Mouse (Mus musculus): ENCODE results near the gene Rexo1. TPM values are rescaled to one million over a fixed set of nuclear protein-coding genes. Genes with fewer than 3 reads are reported as not detected.

The Rexo1 gene
- total RNA-seq, 2 experiments from 2014 or later = 71.7 to 78.9 TPM

DNA sequence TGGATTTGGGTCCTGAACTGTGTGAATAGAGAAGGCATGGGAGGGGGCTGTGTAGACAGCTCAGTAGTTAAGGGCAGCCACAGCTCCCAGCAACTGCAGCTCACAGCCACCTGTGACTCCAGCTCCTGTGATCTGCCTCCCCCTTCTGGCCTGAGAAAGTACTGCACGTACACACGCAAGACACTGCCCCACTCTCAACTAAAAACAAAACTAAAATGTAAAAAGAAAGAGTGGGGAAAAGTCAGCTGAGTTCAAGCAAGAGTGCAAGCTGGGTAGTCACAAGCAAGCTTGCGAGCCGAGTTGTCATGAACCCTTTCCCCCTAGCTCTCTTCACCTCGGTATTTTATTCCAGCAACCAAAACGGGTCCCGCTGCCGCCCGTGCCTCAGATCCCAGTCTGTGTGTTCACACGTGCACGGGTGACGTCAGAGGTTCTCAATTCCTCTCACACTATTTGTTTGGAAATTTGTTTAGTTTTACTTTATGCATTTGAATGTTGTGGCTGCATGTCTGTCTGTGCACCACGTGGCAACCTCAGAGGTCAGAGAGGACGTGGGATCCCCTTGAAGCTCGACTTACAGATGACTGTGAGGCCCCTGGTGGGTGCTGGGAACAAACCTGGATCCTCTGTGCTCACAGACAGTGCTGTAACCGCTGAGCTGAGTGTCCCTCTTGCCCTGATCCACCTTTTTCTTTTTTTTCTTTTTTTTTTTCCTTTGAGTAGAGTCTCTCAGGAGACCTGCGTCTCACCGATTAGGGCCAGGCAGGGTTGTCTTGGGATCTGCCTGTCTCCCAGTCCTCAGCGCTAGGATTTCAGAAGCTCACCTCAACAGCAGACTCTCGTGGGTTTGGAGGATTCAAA is 51.7 kb downstream of the Rexo1 start:
- peak; percentile 45 to 67 for DNase-seq (ENCODE audit: low spot score in 2 of 2)

DNA sequence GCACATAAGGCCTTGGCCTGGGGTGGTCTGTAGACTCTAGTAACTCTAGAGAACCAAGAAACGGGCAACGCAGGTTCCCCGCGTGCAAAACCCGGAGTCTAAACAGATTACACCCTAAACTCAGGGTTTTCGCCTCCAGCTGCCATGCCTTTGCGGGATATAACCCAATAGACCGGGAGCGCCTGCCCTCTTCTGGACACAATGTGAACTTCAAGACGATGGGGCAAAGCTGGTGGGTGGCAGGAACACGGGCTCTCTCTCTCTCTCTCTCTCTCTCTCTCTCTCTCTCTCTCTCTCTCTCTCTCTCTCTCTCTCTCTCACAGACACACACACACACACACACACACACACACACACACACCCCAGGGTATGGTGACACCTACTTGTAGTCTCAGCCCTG is 55.1 kb downstream of the Rexo1 start:
- DNase-seq (ENCODE audit: low spot score in 2 of 2) = peak in 1 of 2 experiments; percentile 47

DNA sequence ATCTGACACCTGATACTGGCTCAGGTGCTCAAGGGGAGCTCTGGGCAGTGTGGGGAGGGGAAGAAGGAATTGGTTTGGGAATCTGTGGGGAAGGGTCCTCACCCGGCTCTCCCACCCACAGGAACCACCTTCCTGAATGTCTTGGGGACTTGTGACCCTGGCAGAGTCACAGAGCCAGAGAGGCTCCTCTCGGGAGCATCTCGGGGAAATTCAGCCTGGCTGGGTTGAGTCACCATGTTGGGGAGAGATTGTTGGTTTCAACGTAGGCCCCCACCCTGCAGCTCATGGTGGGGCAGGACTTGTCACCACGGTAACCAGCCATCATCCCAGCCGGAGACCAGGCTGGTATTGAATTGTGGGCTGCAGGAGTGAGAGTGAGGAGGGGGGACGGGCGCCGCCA is 56.6 kb downstream of the Rexo1 start:
- DNase-seq (ENCODE audit: low spot score in 2 of 2) = no peak

DNA sequence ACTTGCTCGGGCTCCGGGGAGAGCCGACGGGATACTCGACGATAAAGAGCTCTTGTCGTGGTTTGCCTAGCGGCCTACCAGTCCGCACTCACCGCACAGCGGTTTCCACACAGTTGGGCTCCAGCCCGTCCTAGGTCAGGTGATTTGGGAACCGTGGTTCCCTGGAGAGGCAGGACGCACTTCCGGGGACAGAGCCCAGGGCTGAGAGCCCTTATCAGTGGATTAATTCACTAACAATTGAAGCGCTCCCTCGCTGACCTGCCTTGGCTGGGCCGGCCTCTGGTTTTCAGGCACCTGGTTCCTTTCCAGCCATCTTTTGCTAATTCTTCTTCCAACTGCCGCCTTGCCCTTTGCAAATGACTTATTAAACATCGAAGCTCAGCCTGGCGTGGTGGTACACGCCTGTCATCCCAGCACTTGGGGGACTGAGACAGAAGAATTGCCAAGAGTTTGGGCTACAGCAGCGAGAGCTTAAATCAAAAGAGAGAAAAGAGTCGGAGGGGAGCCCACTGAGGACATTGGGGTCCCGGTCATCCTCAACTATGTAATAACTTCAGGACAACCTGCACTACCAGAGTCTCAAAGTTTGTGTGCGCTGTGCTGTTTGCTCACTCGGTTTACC is 57.6 kb downstream of the Rexo1 start:
- no peak for DNase-seq (ENCODE audit: low spot score in 2 of 2)

DNA sequence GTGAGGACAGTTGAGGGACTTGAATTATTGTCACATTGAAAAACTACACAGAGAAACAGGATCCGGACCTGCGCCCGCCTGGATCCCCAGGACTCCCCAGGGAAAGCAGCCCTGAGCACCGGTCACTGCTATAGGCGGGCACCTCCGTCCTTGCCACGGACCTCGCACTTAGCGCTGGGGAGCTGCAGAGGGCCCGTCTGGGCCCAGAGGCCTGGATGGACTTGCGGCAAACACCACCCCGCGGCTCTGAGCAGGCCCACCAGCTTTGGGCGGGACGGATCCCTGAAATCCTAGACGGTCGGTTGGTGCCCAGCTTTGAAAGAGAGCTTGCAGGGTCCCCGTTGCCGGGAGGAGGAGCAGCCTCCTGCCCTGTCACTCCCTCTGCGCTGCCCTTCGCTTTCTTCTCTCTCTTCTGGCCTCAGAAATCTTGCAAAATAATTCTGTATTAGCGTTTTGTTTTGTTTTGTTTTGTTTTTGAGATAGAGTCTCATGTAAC is 58.5 kb downstream of the Rexo1 start:
- DNase-seq (ENCODE audit: low spot score in 2 of 2) = no peak

DNA sequence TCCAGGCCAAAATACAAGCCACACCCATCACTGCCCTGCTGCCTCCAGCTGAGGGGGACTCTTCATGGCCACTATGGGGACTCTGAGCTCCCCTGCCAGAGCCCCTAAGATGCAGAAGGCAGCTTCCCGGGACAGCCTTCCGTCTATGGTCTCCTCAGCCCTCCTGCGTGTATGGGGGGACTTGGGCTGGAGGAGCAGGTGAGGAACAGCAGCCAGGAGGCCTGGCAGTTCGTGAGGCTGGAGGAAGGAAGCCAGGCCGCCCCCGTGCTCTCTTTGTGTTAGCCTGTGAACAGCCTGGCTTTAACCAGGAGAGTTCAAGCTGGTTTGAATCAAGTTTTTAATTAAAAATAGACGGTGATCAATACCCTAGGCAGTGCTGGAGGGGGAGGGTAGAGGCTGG is 59.1 kb downstream of the Rexo1 start:
- no peak for DNase-seq (ENCODE audit: low spot score in 2 of 2)

DNA sequence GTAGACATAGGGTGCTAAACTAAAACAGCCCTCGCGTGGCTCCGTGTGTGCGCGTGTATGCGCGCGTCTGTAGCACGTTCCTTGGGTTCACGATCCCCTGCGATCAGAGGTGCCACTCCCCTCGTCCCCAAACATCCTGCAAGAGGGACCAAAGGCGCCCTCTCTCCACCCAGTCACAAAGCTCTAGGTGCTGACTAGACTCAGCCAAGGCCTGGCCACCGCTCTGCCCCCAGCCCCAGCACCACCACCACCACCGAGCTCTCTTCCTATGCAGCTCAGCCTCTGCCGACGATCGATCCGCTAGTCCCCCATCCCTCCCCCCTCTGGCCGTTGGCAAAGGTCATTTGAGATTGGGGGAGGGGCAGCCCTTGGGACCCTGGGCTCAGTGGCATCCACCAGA is 64.9 kb downstream of the Rexo1 start:
- no peak for DNase-seq (ENCODE audit: low spot score in 2 of 2)

DNA sequence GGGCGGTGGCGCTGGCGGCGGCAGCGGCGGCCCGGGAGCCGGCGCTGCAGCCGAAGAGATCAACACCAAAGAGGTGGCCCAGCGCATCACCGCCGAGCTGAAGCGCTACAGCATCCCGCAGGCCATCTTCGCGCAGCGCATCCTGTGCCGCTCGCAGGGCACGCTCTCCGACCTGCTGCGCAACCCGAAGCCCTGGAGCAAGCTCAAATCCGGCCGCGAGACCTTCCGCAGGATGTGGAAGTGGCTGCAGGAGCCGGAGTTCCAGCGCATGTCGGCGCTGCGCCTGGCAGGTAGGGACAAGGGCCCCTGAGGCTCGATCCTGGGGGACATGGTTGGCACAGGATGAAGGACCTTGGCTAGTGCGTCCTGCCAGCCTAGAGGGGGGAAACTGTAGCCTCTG is 65.5 kb downstream of the Rexo1 start:
- no peak for DNase-seq (ENCODE audit: low spot score in 2 of 2)

DNA sequence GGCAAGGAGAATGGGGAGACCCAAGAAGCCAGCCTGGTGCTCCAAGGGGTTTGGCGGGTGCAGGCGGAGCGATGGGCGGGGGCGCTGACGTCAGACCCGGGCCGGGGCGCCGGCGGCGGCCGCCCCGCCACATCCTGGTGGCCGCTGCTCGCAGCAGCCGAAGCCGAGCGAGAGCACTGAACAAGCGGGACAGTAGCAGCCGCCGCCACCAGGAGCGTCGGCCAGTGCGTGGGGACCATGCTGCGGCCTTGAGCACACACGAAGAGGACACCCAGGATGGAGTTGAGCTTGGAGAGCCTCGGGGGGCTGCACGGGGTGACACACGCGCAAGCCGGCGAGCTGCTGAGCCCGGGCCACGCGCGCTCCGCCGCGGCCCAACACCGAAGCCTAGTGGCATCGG is 66.6 kb downstream of the Rexo1 start, which contains the start of gene Onecut3:
Gene Onecut3, plus strand, starts transcription at position 104 of the 400 bp plus-strand sequence.
- no peak for DNase-seq (ENCODE audit: low spot score in 2 of 2)

Small RNA genes within 50 kb of the gene (microRNA-seq; reads per million reads assigned to microRNA genes)
- not detected for gene Mir6912

Other genes starting within 250 kb of the Rexo1 start
- gene 2310011J03Rik, start 241.0 kb downstream of the Rexo1 start, total RNA-seq (2021) = 10 to 100 TPM; 30.8 to 31.2 TPM
- gene Pcsk4, start 232.1 kb downstream of the Rexo1 start, total RNA-seq (2021) = 1 to 10 TPM; 7.7 to 7.8 TPM
- 10 to 100 TPM; 13.1 to 26.7 TPM for gene Reep6, start 231.6 kb downstream of the Rexo1 start, total RNA-seq (2021)
- 10 to 100 TPM; 12.8 to 13.2 TPM for gene Adamtsl5, start 213.1 kb downstream of the Rexo1 start, total RNA-seq (2021)
- gene Plk5, start 205.1 kb downstream of the Rexo1 start, total RNA-seq (2021) = under 1 TPM in 1 of 2 experiments, not detected in 1; 0.36 TPM
- gene Mex3d, start 173.9 kb downstream of the Rexo1 start, total RNA-seq (2021) = 10 to 100 TPM; 25.4 to 26.7 TPM
- 100 to 1,000 TPM; 142 to 147 TPM for gene Mbd3, start 162.0 kb downstream of the Rexo1 start, total RNA-seq (2021)
- gene Uqcr11, start 154.7 kb downstream of the Rexo1 start, total RNA-seq (2021) = 100 to 1,000 TPM; 535 to 613 TPM
- 100 to 1,000 TPM; 112 to 116 TPM for gene Tcf3, start 127.9 kb downstream of the Rexo1 start, total RNA-seq (2021)
- not detected for gene Onecut3, start 66.7 kb downstream of the Rexo1 start, total RNA-seq (2021)
- gene Atp8b3, start 22.4 kb downstream of the Rexo1 start, total RNA-seq (2021) = under 1 TPM; 0.50 to 0.82 TPM
- 10 to 100 TPM; 14.2 to 16.5 TPM for gene Klf16, start 15.8 kb upstream of the Rexo1 start, total RNA-seq (2021)
- gene Abhd17a, start 28.8 kb upstream of the Rexo1 start, total RNA-seq (2021) = 100 to 1,000 TPM; 106 to 112 TPM
- gene Scamp4, start 41.3 kb upstream of the Rexo1 start, total RNA-seq (2021) = 10 to 100 TPM; 49.5 to 51.8 TPM
- 1 to 10 TPM; 4.0 to 4.9 TPM for gene Adat3, start 41.3 kb upstream of the Rexo1 start, total RNA-seq (2021)
- 1 to 10 TPM; 3.0 to 3.4 TPM for gene Gm49322, start 44.5 kb upstream of the Rexo1 start, total RNA-seq (2021)
- 100 to 1,000 TPM; 169 to 173 TPM for gene Csnk1g2, start 61.3 kb upstream of the Rexo1 start, total RNA-seq (2021)
- 10 to 100 TPM; 72.0 to 76.3 TPM for gene Btbd2, start 95.5 kb upstream of the Rexo1 start, total RNA-seq (2021)
- gene Mknk2, start 116.6 kb upstream of the Rexo1 start, total RNA-seq (2021) = 100 to 1,000 TPM; 126 to 134 TPM
- gene Mob3a, start 140.4 kb upstream of the Rexo1 start, total RNA-seq (2021) = 10 to 100 TPM; 16.5 to 16.6 TPM
- 10 to 100 TPM; 18.3 to 24.9 TPM for gene Izumo4, start 140.6 kb upstream of the Rexo1 start, total RNA-seq (2021)
- 100 to 1,000 TPM in 1 of 2 experiments, 10 to 100 TPM in 1; 98.9 to 114 TPM for gene Ap3d1, start 180.7 kb upstream of the Rexo1 start, total RNA-seq (2021)
- 10 to 100 TPM; 81.2 to 83.2 TPM for gene Dot1l, start 193.6 kb upstream of the Rexo1 start, total RNA-seq (2021)
- gene Sf3a2, start 236.6 kb upstream of the Rexo1 start, total RNA-seq (2021) = 10 to 100 TPM; 79.5 to 79.9 TPM
- gene Plekhj1, start 237.1 kb upstream of the Rexo1 start, total RNA-seq (2021) = 100 to 1,000 TPM in 1 of 2 experiments, 10 to 100 TPM in 1; 93.7 to 105 TPM
- 1 to 10 TPM in 1 of 2 experiments, under 1 TPM in 1; 0.79 to 1.1 TPM for gene Amh, start 243.7 kb upstream of the Rexo1 start, total RNA-seq (2021)